Mouse (Mus musculus) MEL (cell line): Measurements from ENCODE around the gene Ddost.

Source experiments
- CTCF ChIP-seq, 3 experiments: IDR thresholded peaks in 2 of 3; conservative IDR thresholded peaks in 1 of 3; 2 replicates each; pipeline ENCODE4 v1.5.1; 2011 to 2012; ENCODE audit warnings: low read length in 3 of 3, low read depth in 2 of 3, mild to moderate bottlenecking in 2 of 3, improper control_type of control experiment in 1 of 3, inconsistent platforms in 1 of 3, mixed read lengths in 1 of 3, moderate library complexity in 1 of 3; ENCODE audit not compliant: control insufficient read depth in 1 of 3, insufficient read depth in 1 of 3, poor library complexity in 1 of 3, severe bottlenecking in 1 of 3
- ETS1 ChIP-seq: IDR thresholded peaks from 2 replicates; pipeline ENCODE4 v1.6.1; 2012; ENCODE audit warnings: low read depth, mild to moderate bottlenecking, inconsistent platforms, low read length, improper control_type of control experiment, moderate library complexity
- MAFK ChIP-seq: IDR thresholded peaks from 2 replicates; pipeline ENCODE4 v1.6.1; 2011; ENCODE audit warnings: low read depth, mild to moderate bottlenecking, low read length, improper control_type of control experiment, borderline replicate concordance
- MAZ ChIP-seq: IDR thresholded peaks from 2 replicates; pipeline ENCODE4 v1.6.1; 2012; ENCODE audit warnings: low read depth, mild to moderate bottlenecking, inconsistent platforms, low read length, improper control_type of control experiment
- MEF2A ChIP-seq: IDR thresholded peaks from 2 replicates; pipeline ENCODE4 v1.6.1; 2014; ENCODE audit warnings: low read depth, mild to moderate bottlenecking, inconsistent platforms, low read length, improper control_type of control experiment; ENCODE audit not compliant: poor library complexity, insufficient replicate concordance, severe bottlenecking; ENCODE audit errors: extremely low read depth
- NELFE ChIP-seq: IDR thresholded peaks from 2 replicates; pipeline ENCODE4 v1.6.1; 2011; ENCODE audit warnings: low read depth, low read length, improper control_type of control experiment
- UBTF ChIP-seq: IDR thresholded peaks from 2 replicates; pipeline ENCODE4 v1.6.1; 2012; ENCODE audit warnings: low read depth, mild to moderate bottlenecking, inconsistent platforms, low read length, improper control_type of control experiment, moderate library complexity, borderline replicate concordance; ENCODE audit not compliant: insufficient read depth
- ZNF384 ChIP-seq: IDR thresholded peaks from 2 replicates; pipeline ENCODE4 v1.6.1; 2012; ENCODE audit warnings: low read depth, mild to moderate bottlenecking, inconsistent platforms, low read length, improper control_type of control experiment

DNA sequence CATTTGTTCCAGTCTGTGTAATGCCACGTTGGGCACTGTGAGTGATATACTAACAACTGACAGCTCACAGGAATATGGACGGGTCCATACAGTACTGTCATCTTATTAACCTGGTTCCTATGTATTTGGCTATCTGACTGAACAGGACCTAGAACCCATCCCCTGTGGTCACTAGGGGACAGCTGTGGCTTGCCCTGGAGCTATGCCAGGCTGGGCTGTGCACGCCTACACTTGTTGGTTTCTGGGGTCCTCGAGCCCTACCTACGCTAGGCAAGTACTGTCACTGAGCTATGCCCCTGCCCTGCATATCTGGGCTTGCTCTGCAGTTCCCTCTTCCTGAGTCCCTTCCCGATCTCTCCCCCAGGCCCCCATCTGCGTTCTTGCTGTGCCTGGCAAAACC, 17.0 kb downstream of the Ddost start:
- no peak for TF ChIP-seq ETS1
- TF ChIP-seq MAFK, result no peak
- TF ChIP-seq CTCF (IDR thresholded peaks at IDR 0.05 in 2 of 3, conservative IDR thresholded peaks at IDR 0.05 in 1 of 3; ENCODE audit: control insufficient read depth in 1 of 3, insufficient read depth in 1 of 3, low read depth in 2 of 3, low read length in 3 of 3, poor library complexity in 1 of 3, severe bottlenecking in 1 of 3), result no peak
- no peak for TF ChIP-seq NELFE
- TF ChIP-seq UBTF, result no peak
- TF ChIP-seq ZNF384, result no peak
- no peak for TF ChIP-seq MEF2A
- no peak for TF ChIP-seq MAZ
